Mouse (Mus musculus) CD4-positive, CD25-positive, alpha-beta regulatory T cell, adult 4 months (primary cell): ENCODE data around the gene Ano1. TPM values are rescaled to one million over a fixed set of nuclear protein-coding genes. Genes with fewer than 3 reads are reported as not detected.
A peak's percentile ranks its signal among the peaks of the same experiment; 100 is the strongest.

Experiments
- ATAC-seq: one replicate; pipeline ENCODE4 v1.8.0; 2017
- polyA plus RNA-seq, 2 experiments: library from polyadenylated mRNA; unstranded; fragments of 100-300 nt; shearing (Covaris generic); gene quantifications; one replicate each; pipeline ENCODE4 v1.2.1; 2017

Gene Ano1
- polyA plus RNA-seq, 2 experiments from 2014 or later: 0.09 TPM; not detected in 1

DNA sequence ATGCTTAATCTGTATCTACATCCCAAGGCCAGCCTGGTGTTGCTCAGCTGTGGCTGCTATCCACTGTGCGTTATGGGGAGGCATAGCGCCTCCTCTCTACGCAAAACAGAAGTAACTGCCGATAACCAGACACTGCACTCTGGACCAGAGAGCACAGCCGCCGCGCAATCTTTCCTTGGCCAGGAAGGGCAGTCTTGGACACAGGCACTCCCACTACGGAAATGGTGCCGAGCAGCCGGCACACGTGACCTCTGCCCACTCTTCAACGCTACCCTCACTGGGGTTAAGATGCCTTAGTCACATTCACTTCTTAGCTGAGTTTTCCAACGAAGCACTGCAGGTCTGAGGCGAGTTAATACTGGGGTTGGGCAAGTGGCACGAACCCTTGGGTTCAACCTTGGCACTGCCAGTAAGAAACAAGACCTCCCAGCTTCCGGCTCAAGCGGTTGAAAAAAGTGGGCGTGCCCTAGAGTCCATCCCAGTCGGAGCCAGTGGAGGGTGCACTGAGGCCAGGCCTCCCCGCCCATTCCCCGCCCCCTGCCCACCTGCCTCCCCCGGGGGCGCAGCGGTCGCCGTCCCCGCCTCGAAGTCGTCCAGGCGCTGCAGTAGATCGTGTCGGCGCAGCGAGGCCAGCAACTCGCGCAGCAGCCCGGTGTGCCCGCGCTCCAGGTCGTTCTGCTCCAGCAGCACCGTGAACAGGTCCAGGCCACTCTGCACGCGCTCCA, 170.1 kb downstream of the Ano1 start:
- peak; percentile 66 for ATAC-seq

DNA sequence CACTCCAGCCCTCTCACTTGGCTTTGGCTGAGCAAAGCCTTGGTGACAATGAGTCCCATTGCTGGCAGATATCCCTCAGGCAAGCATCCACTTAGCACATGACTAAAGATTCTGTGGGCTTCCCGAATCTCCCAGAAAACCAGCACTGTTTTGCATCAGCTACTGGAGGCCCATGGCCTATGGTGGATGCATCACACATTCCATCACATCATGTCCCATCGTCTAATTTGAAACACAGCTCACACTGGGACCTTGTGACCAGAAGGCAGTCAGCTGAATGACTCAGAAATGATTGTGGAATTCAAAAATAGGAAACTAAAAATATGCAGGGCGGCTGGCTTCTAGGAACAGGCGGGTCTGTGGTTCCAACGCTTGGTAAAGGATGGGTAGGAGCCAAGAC, 173.9 kb downstream of the Ano1 start:
- ATAC-seq: no peak

DNA sequence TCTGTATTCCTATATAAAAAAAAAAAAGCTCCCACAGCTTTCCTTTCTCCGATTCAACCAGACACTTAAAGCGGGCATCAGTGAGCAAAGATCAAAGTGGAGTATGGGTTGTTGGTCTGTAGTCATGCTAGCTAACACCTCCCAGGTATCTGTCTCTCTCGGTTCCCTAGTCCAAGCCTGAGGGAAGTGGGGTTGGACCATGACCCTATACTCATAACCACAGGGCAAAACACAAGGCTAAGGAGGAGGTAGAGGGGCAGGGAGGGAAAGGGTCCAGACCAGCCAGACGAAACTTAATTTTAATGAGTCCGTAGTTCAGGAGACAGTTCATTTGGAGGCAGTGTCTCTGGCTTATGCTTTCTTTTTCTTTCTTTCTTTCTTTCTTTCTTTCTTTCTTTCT, 179.5 kb downstream of the Ano1 start:
- ATAC-seq: no peak

DNA sequence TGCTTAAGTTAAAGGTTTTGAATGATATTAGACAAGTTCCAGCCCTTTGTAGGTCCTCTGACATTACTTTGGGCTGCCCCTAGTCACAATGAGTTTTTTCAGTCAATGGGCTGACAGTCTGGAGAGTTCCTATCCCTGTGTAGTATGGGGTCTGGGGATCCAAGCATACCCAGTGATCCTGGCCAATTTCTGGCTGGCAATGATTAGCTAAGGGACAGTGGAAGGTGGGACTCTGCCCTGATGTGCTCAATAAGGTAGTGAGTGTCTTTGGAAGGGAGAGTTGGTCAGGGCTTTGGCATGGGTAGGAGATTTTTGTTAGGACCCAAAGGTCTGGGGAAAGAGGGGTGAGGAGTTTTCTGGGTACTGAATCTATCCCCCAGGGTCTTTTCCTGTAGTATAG, 180.2 kb downstream of the Ano1 start:
- ATAC-seq: no peak

DNA sequence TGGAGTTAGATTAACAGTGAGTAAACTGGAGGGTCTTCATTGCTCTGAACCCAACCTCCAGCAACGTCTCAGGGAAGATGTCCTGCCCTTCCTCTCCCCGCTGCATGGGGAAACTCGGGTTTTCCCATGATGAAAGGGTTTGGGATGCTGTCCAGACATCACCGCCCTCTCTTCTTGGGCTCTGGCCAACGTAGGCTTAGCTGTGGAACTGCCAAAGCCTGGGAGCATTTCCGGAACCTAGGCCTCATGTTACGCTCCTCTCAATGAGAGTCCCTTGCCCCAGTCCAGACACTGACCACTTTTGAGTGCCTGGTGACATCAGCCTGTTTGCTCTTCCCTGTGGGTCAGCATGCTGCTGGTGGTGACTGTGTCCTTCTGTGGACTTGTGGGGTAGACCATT, 182.3 kb downstream of the Ano1 start:
- ATAC-seq: no peak

DNA sequence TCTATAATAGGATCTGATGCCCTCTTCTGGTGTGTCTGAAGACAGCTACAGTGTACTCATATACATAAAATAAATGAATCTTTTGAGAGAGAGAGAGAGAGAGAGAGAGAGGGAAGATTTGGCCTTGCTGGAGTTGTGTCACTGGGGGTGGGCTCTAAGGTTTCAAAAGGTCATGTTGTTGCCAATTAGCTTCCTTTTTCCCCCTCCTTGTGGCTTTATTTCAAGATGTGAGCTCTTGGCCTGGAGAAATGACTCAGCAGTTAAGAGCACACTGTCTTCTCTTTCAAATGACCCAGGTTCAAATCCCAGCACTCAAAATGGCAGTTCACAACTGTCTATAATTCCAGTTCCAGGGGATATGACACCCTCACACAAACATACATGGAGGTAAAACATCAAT, 183.7 kb downstream of the Ano1 start:
- ATAC-seq: no peak

DNA sequence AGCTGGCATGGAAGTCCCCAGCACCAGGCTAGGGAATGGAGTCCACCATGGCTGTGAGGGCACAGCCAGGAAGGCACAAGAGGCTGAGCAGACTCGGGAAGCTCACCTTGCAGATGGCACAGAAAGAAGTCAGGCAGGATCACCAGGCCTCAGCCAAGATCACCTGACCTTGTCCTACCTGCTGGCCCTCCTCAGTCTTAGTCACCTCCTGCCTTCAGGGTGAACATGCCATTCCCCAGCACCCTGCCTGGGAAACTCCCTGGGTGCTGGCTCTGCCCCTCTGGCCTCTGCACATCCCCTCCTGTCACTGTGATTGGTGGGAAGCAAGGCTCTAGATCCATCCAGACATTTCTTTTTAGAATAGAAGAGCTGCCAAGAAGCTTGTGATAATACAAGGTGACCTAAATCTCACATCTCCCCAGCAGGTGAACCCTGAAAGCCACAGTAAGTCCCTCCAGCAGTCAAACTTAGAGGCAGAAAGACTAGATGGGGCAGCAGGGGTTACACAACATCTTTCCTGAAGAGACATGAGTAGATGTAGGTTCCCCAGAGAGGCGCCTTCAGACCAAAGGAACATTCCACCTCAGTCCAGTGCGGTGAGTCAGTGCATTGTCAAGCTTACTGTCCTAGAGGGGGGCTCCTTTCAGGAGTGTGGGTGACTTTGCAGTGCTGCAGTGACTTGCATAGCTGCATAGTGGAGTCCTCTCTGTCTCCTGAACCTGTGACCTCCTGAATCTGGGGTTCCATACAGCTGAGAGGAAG, 184.7 kb downstream of the Ano1 start:
- ATAC-seq: no peak

DNA sequence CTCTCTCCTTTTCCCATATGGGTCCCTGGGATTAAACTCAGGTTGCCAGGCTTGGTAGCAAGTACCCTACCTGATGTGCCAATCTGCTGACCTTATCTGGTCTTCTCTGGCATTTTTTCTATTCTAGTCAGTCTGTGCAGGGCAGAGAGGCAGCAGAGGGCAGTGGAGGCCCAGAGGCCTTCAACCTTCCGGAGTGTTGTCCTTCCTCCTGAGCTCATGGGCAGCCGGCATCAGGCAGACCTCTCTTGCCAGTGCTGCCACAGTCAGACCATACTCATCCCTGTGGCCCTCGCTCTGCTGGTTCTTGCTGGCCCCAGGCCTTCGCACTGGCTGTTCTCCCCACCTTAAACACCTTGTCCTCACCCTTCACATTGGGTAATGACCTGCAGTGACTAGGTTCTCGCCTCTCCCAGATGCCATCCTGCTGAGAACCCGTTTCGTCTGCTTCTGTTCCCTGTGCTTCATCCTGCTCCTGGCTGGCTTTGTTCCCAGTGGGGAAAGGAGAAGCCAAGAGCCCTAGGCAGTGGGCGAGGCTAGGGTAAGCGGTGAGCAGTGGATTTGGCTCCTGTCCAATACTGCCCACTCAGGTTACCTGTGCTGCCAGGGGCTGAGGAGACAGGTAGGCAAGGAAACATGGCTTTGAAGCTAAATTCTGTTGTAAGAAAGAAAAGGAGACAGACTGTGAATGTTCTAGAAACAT, 188.2 kb downstream of the Ano1 start:
- ATAC-seq: no peak

DNA sequence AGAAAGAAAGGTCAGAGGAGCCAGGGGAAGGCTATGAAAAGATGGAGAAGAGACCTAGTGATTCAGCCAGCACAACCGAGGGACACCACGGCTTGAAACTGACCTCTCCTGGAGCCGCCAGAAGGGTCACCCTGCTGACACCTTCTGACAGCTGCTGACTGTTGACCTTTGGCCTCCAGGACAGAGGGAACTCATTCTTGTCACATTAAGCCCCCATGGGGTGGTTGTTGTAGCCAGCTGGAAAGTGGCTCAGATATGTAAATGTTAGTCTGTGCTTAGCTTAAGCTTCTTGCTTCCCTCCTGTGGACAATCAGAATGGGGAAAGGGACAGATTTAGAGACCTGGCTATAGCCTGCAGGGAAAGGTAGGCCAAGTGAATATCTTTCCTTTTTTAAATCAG, 189.8 kb downstream of the Ano1 start:
- ATAC-seq: no peak

DNA sequence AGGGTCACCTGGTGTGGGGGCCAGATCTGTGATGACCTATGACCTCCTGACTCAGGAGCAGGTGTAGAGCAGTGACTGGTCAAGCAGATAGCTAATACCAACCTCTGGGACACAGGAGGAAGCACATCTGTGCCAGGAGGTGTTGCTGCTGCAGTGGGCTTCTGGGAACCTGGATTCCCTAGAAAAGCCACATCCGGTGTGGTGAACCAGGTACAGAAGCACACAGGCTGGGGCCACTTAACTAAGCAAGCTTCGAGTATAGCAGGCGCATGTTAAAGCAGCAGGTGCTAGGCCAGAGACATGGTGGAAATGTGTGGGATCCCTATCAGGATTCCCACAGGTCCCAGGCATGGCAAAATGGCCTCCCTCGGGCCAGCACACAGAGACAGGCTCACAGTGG, 191.2 kb downstream of the Ano1 start:
- peak; percentile 95 for ATAC-seq

DNA sequence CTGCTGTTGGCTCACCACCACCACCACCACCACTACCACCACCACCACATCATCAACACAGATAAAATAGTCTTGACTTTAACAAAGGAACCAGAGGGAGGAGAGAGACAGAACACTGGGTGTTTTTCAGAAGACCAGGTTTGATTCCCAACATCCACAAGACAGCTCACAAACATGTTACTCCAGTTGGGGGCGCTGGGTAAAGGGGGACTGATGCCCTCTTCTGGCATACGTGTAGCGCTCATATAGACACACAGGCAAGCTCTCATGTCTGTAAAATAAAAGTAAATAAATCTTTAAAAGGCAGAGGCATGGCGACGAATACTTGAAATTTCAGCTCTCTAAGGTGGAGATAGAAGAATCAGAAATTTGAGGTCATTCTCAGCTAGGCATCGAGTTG, 193.2 kb downstream of the Ano1 start:
- ATAC-seq: no peak

DNA sequence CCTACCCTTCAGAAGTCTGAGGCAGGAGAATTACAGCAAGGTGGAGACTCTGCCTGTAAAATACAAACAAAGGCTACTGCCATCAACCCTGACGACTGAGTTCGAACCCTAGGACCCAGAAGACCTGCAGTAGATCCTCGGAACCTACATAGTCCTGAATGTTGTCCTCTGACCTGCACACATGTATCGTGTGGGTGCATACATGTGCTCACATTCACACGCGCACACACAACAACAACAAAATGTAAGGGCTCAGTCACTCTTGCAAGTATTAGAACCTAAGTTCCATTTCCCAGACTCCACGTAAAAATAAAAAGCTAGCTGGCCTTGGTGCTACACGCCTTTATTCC, 197.7 kb downstream of the Ano1 start:
- no peak for ATAC-seq

DNA sequence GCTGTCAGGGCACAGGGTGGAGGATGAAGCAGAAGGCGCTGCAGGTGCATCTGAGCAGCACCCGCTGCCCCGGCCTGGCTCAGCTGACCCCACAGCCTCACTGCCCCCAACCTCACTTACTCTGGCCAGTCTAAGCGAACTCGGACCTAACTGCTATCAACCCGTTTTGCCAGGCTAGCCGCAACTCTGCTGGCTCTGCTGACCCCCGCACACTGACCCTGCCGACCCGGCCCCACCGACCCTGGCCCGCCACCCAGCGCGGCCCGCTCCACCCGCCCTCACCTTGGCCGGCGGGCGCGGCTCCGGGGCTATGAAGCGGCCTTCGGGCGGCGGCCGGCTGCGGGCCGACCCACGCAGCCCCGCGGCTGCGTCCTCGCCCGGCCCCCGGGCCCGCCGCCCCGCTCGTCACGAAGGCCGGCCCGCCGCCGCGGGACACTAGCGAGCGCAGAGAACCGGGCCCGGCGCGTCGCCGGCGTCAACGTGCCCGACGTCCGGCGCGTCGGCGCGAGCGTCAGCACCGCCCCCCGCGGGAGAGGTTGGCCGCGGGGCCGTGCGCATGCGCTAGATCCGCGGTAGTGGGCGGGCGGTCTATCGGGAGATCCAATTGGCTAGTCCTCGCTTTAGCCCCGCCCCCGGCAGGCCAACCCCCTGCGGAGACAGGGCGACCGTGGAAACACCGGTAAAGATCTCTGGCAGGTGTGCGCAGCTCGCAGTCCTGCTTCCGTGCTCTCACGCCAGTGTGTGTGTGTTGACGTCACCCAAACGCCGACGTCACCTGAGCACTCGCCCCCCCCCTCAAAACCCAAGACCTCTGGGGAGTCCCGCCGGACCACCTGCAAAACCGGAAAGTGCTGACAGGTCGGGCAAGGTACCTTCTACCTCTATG, 198.3 kb downstream of the Ano1 start, which contains the start of gene Ppfia1:
Ppfia1 (minus strand) TSS at position 493 of the 886 bp plus-strand sequence.
- ATAC-seq: peak; percentile 98

DNA sequence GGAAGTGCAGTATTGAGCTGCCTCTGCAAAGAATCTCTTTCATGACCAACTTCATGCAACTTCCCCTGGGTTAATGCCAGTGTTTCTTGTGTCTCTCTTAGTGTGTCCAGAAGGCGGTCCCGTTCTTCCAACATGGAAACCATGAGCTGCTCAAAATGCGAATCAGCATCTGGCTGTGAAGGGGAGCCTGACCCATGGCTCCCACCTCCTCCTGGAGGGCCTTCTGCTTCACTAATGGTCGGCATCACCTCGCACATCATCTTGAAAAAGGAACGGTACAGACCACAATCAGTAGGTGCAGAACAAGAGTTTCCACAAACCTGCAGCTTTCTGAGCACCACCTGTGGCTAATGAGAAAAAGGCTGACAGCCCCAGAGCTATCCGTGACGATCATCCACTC, 199.5 kb downstream of the Ano1 start:
- no peak for ATAC-seq

DNA sequence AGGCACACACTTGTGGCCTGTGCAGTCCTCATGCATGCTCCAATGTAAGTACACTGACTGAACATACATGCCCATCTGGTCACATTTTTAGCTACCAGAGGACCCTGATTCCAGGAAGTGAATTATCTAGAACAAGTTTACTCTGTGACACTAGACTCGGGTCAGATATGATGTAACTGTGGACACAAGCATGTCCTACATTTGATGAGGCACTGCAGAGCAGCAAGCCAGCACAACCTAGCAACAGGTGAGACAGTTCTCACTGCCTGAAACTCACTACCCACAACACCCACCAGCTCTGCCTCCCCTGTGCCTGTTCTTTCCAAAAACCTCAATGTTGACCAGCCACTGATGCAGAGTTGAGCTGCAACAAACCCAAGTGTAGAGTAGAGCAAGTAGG, 201.0 kb downstream of the Ano1 start:
- ATAC-seq: no peak

DNA sequence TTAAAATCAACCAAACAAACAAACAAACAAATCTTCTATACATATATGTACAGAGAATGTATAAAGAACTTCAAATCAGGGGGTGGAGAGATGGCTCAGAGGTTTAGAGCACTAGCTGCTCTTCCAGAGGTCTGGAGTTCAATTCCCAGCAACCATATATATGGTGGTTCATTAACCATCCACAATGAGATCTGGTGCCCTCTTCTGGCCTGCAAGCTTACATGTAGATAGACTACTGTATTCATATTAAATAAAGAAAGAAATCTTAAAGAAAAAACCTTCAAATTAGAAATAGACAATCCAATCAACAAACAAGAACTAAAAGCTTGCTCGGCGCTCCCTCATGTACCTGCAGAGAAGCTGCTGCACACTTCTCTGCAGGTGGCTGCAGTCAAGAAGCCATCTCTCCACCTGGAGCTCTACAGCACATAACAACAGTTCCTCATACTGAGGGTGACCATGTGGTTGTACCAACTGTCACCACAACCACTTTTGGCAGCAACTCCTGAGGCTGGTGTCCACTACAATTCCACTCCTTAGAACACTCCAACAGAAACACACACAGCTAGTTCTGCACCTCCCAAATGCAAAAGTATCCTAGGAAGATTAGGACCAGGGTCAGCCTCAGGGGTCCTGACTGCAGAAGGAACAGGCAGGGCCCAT, 201.7 kb downstream of the Ano1 start:
- ATAC-seq: no peak

DNA sequence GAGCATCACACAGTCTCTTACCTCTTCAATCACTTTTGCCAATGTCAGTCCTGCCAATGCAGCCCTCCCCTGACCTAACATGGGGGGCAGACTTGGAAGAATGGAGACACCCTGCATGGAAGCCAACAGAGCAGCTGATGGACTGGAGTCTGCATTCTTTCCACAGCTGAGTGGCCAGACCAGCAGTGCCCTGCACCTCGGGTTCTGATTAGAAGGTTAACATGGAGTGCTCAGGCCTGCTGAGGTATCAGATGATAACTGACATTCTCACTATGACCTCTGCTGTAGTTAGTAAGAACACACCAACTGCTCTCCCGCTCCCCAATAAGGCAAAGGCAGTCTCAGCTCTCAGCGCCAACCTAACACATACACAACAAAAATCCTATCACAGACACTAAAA, 206.5 kb downstream of the Ano1 start:
- no peak for ATAC-seq

DNA sequence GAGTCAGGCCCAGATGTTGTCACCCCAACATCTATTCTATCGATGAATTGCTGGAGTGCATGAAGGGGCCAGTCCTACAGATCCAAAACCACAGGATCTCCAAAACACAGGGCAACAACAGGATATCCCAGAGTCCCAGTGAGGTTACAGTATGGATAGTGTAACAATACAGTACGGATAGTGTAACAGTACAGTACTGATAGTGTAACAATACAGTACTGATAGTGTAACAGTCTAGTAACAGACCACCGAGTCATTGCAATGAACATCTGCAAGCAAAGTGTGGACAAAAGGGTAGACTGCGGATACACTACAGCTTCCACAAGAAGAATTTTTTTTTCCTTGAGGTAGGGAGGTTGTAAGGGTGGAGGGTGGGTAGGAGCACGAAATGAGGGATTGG, 210.4 kb downstream of the Ano1 start:
- ATAC-seq: no peak

DNA sequence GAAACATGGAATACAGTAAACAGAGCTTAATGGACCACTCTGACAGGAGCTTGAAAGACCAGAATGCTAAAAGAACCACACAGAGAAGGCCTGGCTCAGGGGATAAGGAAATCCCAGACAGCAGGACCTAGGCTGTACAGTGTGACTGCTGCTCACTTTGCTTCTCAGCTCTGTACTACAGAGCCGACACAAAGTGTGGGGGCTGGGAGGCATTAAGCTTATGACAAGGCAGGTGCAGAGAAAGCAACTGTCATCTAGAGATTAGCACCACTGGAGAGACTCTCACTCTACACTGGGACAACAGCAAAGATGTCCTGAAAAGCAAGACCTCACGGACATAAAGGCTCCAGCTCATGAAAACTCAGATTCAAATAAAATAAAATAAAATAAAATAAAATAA, 212.6 kb downstream of the Ano1 start:
- ATAC-seq: no peak
